Mouse (Mus musculus) lung, postnatal 0 days (tissue): Measurements from ENCODE around the gene Moap1.

Source experiments
- CTCF ChIP-seq: IDR thresholded peaks from 2 replicates; pipeline ENCODE4 v1.5.1; 2016; ENCODE audit warnings: antibody characterized with exemption, mild to moderate bottlenecking
- EP300 ChIP-seq: IDR thresholded peaks from 2 replicates; pipeline ENCODE4 v1.6.1; 2016; ENCODE audit warnings: antibody characterized with exemption, mild to moderate bottlenecking, control low read depth

- no peak for TF ChIP-seq EP300
- peak; percentile 45 for TF ChIP-seq CTCF
Observed at GRCm38 (mm10) chr12:102769000-102769399, 25.5 kb upstream of the Moap1 start.
